Mouse (Mus musculus) liver, embryonic 11.5 days (tissue): ENCODE data around the gene Gm17402. TPM values are rescaled to one million over a fixed set of nuclear protein-coding genes. Genes with fewer than 3 reads are reported as not detected.

Experiments
- ATAC-seq: fragments of 200-750 bp; cut with Nextera tagmentation; replicated peaks from 2 replicates; pipeline ENCODE4 v1.8.0; 2017; ENCODE audit warnings: moderate number of reproducible peaks, mild to moderate bottlenecking, moderate TSS enrichment, moderate library complexity; ENCODE audit not compliant: low FRiP score
- DNase-seq: peaks from one replicate; pipeline ENCODE4 v3.0.0-alpha.2; 2017; ENCODE audit warnings: low spot score
- H3K27ac ChIP-seq: fragments of 300-500 bp; sonication (generic); 2 replicates; pipeline ENCODE4 v1.5.1; 2014; ENCODE audit warnings: mild to moderate bottlenecking, low read depth, low read length, control low read depth
- H3K27me3 ChIP-seq: fragments of 300-500 bp; sonication (generic); replicated peaks from 2 replicates; pipeline ENCODE4 v1.6.1; 2014; ENCODE audit warnings: low read length, mixed read lengths; ENCODE audit not compliant: control insufficient read depth, insufficient read depth
- H3K36me3 ChIP-seq: fragments of 300-500 bp; sonication (generic); 2 replicates; pipeline ENCODE4 v1.6.1; 2014; ENCODE audit warnings: mild to moderate bottlenecking, low read length, moderate library complexity, mixed read lengths; ENCODE audit not compliant: control insufficient read depth, insufficient read depth
- H3K4me1 ChIP-seq: fragments of 300-500 bp; sonication (generic); replicated peaks from 2 replicates; pipeline ENCODE4 v1.6.1; 2014; ENCODE audit warnings: low read length, mixed read lengths; ENCODE audit not compliant: control insufficient read depth, insufficient read depth
- H3K4me2 ChIP-seq: fragments of 300-500 bp; sonication (generic); 2 replicates; pipeline ENCODE4 v1.6.1; 2014; ENCODE audit warnings: mild to moderate bottlenecking, control low read depth, moderate library complexity
- H3K4me3 ChIP-seq: fragments of 300-500 bp; sonication (generic); 2 replicates; pipeline ENCODE4 v1.5.1; 2014; ENCODE audit warnings: low read depth, low read length, control low read depth
- H3K9ac ChIP-seq: fragments of 300-500 bp; sonication (generic); 2 replicates; pipeline ENCODE4 v1.6.1; 2014; ENCODE audit warnings: low read depth, low read length, control low read depth
- H3K9me3 ChIP-seq: fragments of 300-500 bp; sonication (generic); 2 replicates; pipeline ENCODE4 v1.6.1; 2016; ENCODE audit warnings: low read length, inconsistent platforms, mixed read lengths; ENCODE audit not compliant: control insufficient read depth
- WGBS: fragments of 180-500 bp; shearing (Covaris S2); extraction: QIAGEN DNeasy Blood & Tissue Kit; methylation state at CpG from one replicate; pipeline ENCODE4 v1.1.7; 2014; 5-methylcytosine and 5-hydroxymethylcytosine counted together
- polyA plus RNA-seq: library from polyadenylated mRNA; unstranded; fragments of >200 nt; fragmentation: Nextera tagmentation; extraction: Ambion mirVana; gene quantifications from 2 replicates; pipeline ENCODE4 v1.2.1, GENCODE M21; 2014

The Gm17402 gene
- polyA plus RNA-seq, result not detected in 2 replicates

DNA sequence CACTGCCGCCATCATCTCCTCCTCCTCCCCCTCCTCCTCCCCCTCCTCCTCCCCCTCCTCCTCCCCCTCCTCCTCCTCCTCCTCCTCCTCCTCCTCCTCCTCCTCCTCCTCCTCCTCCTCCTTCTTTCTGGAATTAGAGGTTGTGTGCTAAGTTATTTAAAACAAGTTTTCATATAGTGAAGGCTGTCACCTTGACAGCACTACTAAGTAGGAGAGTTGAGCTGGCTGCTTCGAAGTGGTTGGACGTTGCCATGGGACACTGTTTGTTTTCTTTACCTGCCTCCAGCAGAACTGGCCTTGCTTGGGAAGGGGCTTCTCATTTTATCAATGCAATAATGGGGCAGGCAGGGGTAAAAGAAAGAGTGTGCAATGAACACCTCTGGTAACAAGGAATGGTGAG is at the start of gene Gm17402:
TSS of gene Gm17402 (minus strand) at position 101 of the 400 bp plus-strand sequence.
- H3K36me3 ChIP-seq, result no peaks in the 10 kb centered on the region
- WGBS, result 53% methylated on average over 3 of the region's 3 CpGs
- H3K9me3 ChIP-seq, result no peaks in the 10 kb centered on the region
- peak within 1 kb of the TSS; percentile 46 for H3K4me3 ChIP-seq
- peak within 1 kb of the TSS; percentile 80 for H3K4me2 ChIP-seq
- DNase-seq (no peak), ATAC-seq (no peak)
- H3K4me1 ChIP-seq, result no peaks in the 10 kb centered on the region
- peaks cover 10% of the 10 kb centered on the region; the same call in 1 of the 2 replicates for H3K27me3 ChIP-seq
- no peak within 1 kb of the TSS for H3K27ac ChIP-seq
- H3K9ac ChIP-seq, result peak within 1 kb of the TSS; percentile 37; the same call in 1 of the 2 replicates

DNA sequence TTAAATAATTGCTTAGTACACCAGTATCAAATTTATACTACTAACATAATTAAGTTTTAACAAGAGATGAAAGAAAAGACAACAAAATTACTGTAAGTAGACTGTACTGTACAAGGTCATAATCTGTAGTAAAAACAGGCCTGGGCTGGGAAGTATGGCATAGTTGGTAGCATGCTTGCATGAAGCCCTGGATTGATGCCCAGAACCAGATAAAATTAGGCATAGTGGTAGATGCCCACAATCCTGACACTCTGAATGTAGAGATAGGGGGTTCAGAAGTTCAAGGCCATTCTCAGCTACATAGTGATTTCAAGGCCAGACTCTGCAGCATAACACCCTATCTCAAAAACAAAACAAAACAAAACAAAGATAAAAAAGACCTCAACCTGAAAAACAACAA is 3.3 kb upstream of the Gm17402 start:
- Histone ChIP-seq H3K9ac (no peak overlapping the region), H3K4me3 (no peak overlapping the region), H3K27me3 (peaks cover 3% of the 10 kb centered on the region; the same call in 1 of the 2 replicates), H3K36me3 (no peaks in the 10 kb centered on the region), H3K4me1 (no peaks in the 10 kb centered on the region), H3K9me3 (no peaks in the 10 kb centered on the region), H3K27ac (no peak overlapping the region), H3K4me2 (no peak overlapping the region)
- ATAC-seq, result no peak
- DNase-seq, result no peak

DNA sequence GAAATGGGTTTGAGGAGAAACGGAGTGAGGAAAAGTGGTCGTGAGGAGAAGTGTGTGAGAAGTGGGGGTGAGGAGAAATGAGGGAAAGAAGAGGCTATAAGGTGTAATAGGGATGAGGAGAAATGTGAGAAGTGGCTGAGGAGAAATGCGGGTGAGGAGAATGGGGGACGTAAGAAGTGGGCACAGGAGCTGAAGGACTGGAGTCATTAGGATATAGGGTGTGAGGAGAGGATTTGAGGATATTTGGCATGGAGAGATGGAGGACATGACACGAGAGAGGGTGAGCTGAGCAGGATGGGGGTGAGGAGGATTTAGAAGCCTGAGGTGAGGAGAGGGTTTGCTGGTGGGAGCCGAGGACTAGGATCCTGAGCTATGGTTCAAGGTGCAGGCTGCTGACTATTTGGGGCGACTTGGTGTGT is 594 bp downstream of the Gm17402 start:
- no peaks in the 10 kb centered on the region for H3K9me3 ChIP-seq
- no peaks in the 10 kb centered on the region for H3K4me1 ChIP-seq
- H3K9ac ChIP-seq, result peak overlapping the region; percentile 37; the same call in 1 of the 2 replicates
- ATAC-seq (peak; percentile 17; the same call in 1 of the 2 replicates), DNase-seq (no peak)
- H3K36me3 ChIP-seq, result no peaks in the 10 kb centered on the region
- no peak overlapping the region for H3K27ac ChIP-seq
- peak overlapping the region; percentile 46 for H3K4me3 ChIP-seq
- peak overlapping the region; percentile 80 for H3K4me2 ChIP-seq
- 38% methylated on average over 7 of the region's 7 CpGs for WGBS
- peaks cover 10% of the 10 kb centered on the region; the same call in 1 of the 2 replicates for H3K27me3 ChIP-seq

DNA sequence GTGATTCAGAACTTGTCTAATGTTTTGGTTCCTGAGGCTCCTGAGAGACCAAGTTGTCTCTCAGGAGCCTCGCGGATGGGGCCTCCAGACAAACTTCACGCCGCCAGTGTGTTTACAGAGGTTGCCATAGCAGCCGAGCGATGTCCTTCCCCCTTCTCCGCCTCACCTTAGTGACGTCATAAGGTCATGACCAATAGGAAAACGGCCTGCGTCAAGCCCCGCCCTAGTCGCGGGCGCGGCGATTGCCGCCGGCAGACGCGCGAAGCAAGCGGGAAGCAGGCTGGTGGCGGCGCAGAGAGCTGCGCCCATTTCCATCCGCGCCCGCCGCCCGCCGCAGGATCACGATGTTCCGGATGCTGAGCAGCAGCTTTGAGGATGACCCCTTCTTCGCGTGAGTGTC is 1.1 kb downstream of the Gm17402 start, which contains the start of gene Mlf1:
TSS of gene Mlf1 (plus strand) at position 226 of the 400 bp plus-strand sequence.
- ATAC-seq (peak; percentile 94), DNase-seq (peak; percentile 79)
- Histone ChIP-seq H3K4me3 (peak within 1 kb of the TSS; percentile 46), H3K4me2 (peak within 1 kb of the TSS; percentile 80), H3K27me3 (peaks cover 10% of the 10 kb centered on the region; the same call in 1 of the 2 replicates), H3K27ac (no peak within 1 kb of the TSS), H3K4me1 (no peaks in the 10 kb centered on the region), H3K36me3 (no peaks in the 10 kb centered on the region), H3K9me3 (no peaks in the 10 kb centered on the region), H3K9ac (peak within 1 kb of the TSS; percentile 37; the same call in 1 of the 2 replicates)
- WGBS, result under 1% methylated on average over 34 of the region's 35 CpGs

DNA sequence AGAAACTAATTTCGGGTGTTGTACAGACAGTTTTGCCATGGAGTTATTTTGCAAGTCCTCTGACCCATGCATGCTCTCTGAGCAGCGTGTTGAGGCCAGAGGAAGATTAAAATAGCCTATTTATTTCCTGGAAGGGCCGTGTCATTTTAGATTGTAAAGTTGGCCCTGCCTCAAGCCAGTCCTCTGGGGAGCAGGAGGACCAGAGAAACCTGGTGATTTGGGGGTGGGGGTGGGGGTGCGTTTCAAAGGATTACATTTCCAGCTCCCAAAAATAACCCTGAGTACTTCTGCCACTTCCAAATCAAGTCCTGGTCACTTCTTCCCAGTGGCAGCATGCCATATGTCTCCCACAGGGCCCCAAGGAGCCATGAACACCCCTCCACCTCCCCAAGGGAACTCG is 2.2 kb downstream of the Gm17402 start:
- Histone ChIP-seq H3K27ac (no peak overlapping the region), H3K9ac (no peak overlapping the region), H3K9me3 (no peaks in the 10 kb centered on the region), H3K4me2 (no peak overlapping the region), H3K4me1 (no peaks in the 10 kb centered on the region), H3K4me3 (no peak overlapping the region), H3K36me3 (no peaks in the 10 kb centered on the region), H3K27me3 (peaks cover 10% of the 10 kb centered on the region; the same call in 1 of the 2 replicates)
- no peak for DNase-seq
- ATAC-seq, result no peak
- 54% methylated on average over 5 of the region's 5 CpGs for WGBS

GRCm38 (mm10) chr3:67372194-67372593 is 2.8 kb downstream of the Gm17402 start:
- H3K27me3 ChIP-seq, result peaks cover 10% of the 10 kb centered on the region; the same call in 1 of the 2 replicates
- H3K36me3 ChIP-seq, result no peaks in the 10 kb centered on the region
- no peak overlapping the region for H3K4me3 ChIP-seq
- no peaks in the 10 kb centered on the region for H3K9me3 ChIP-seq
- no peak overlapping the region for H3K27ac ChIP-seq
- 74% methylated on average over 4 of the region's 4 CpGs for WGBS
- H3K4me1 ChIP-seq, result no peaks in the 10 kb centered on the region
- no peak overlapping the region for H3K4me2 ChIP-seq
- ATAC-seq, result no peak
- DNase-seq, result no peak
- no peak overlapping the region for H3K9ac ChIP-seq

DNA sequence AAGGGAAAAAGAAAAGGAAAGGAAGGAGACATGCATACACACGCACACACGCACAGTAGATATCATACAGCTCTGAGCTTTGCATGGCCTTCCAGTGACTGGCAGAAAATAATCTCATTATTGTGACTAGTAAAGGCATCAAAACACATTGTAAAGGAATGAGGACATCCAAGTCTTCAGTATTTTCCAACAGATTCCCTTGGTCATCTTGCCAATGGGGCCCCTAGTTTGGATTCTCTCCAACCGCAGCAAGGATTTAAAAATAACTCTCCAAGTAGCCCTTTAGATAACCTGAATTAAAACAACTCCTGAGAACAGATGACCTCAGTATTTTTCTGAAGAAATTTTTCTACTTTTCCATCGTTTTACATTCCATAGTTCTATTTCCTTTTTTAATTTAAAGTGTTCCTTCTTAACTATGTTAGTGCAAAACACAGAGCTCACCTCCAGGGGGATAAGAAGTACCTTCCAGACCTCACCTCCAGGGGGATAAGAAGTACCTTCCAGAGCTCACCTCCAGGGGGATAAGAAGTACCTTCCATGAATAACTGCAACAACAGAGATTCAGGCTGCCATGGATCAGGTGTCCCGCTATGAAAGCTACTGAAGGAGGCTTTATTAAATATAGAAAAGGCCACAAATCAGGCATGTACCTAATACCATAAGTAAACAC is 5.4 kb downstream of the Gm17402 start:
- no peak overlapping the region for H3K9ac ChIP-seq
- DNase-seq (no peak), ATAC-seq (no peak)
- no peaks in the 10 kb centered on the region for H3K36me3 ChIP-seq
- H3K4me3 ChIP-seq, result no peak overlapping the region
- peaks cover 8% of the 10 kb centered on the region; the same call in 1 of the 2 replicates for H3K27me3 ChIP-seq
- H3K9me3 ChIP-seq, result no peaks in the 10 kb centered on the region
- WGBS, result 74% methylated on average over 5 of the region's 5 CpGs
- no peak overlapping the region for H3K27ac ChIP-seq
- H3K4me1 ChIP-seq, result no peaks in the 10 kb centered on the region
- no peak overlapping the region for H3K4me2 ChIP-seq

- Histone ChIP-seq H3K9me3 (no peaks in the 10 kb centered on the region), H3K4me1 (no peaks in the 10 kb centered on the region), H3K27me3 (0 out of 2 replicates have a peak, but pooled peaks cover 5% of the 10 kb centered on the region), H3K36me3 (no peaks in the 10 kb centered on the region), H3K27ac (no peak overlapping the region), H3K9ac (no peak overlapping the region), H3K4me3 (no peak overlapping the region), H3K4me2 (no peak overlapping the region)
- ATAC-seq (no peak), DNase-seq (no peak)
- 78% methylated on average over 6 of the region's 6 CpGs for WGBS
Measured at GRCm38 (mm10) chr3:67367481-67367880, 7.5 kb downstream of the Gm17402 start.
